Mouse (Mus musculus): ENCODE results near the gene Reg4.

- TF ChIP-seq CTCF (conservative IDR thresholded peaks at IDR 0.05; ENCODE audit: low read length) = no peak
- TF ChIP-seq NANOG (IDR thresholded peaks at IDR 0.05; ENCODE audit: borderline replicate concordance, low read length) = no peak
These were observed 51.9 kb downstream of the Reg4 start for GRCm38 (mm10) chr3:98273623-98274398.
